Mouse (Mus musculus) cerebellum, adult 2 months (tissue): Measurements from ENCODE around the gene Eya2.

Experiments used
- CTCF ChIP-seq: fragments of 200-500 bp; IDR thresholded peaks from 2 replicates; pipeline ENCODE4 v1.5.1; 2011; ENCODE audit warnings: low read depth, mild to moderate bottlenecking, control low read depth, low read length, moderate library complexity, borderline replicate concordance; ENCODE audit not compliant: insufficient read depth
- POLR2A ChIP-seq: fragments of 200-500 bp; IDR thresholded peaks from 2 replicates; pipeline ENCODE4 v1.6.1; 2011; ENCODE audit warnings: low read length, control low read depth, borderline replicate concordance; ENCODE audit not compliant: insufficient read depth

GRCm38 (mm10) chr2:165818570-165818969 is 223.7 kb downstream of the Eya2 start:
- no peak for TF ChIP-seq POLR2A
- no peak for TF ChIP-seq CTCF
